Comparison of ENCODE assay signal across 8 mouse cellular contexts in genomic region chr9:83833811-83834747, GRCm38 (mm10). TPM values are rescaled to one million over a fixed set of nuclear protein-coding genes. Genes with fewer than 3 reads are reported as not detected.
DNase-seq lines count a peak whose midpoint lies in the region; ATAC-seq and TF ChIP-seq lines count a peak whose summit lies in the region.

Gene Ttk (plus strand): TSS chr9:83834689.

- no peak for TF ChIP-seq EP300 in liver, embryonic 14.5 days (IDR thresholded peaks at IDR 0.05; ENCODE audit: low read depth)
- peak; percentile 52 for TF ChIP-seq EP300 in stomach, postnatal 0 days (optimal IDR thresholded peaks at IDR 0.05)

- H3K4me3 ChIP-seq in brown adipose tissue, adult 24 weeks (ENCODE audit: insufficient read depth, low read depth, low read length): peak within 1 kb of the TSS; percentile 83
- peak within 1 kb of the TSS; percentile 93 for H3K4me3 ChIP-seq in heart, embryonic 15.5 days
- H3K4me3 ChIP-seq in liver, embryonic 14.5 days (ENCODE audit: insufficient read depth in 1 of 2, low read depth in 2 of 2, low read length in 2 of 2): peak within 1 kb of the TSS; percentile 89 to 97
- peak within 1 kb of the TSS; percentile 78 for H3K4me3 ChIP-seq in neural tube, embryonic 11.5 days (ENCODE audit: low read depth, low read length)
- peak within 1 kb of the TSS; percentile 72 for H3K4me3 ChIP-seq in stomach, postnatal 0 days (ENCODE audit: low read depth, low read length)

- DNase-seq in CD4-positive, CD25-positive, alpha-beta regulatory T cell, adult 2 months (ENCODE audit: low read depth, low spot score): peak; percentile 94
- peak; percentile 71 for DNase-seq in fibroblast of lung, adult 2 months (ENCODE audit: low read depth)
- DNase-seq in kidney, postnatal 25 days: peak; percentile 91 to 95
- DNase-seq in liver, embryonic 14.5 days (ENCODE audit: low read depth in 3 of 3, low spot score in 3 of 3): peak; percentile 81 to 83 (median 82)
- DNase-seq in neural tube, embryonic 11.5 days (ENCODE audit: low spot score): peak; percentile 94
- DNase-seq in stomach, postnatal 0 days (ENCODE audit: low spot score): peak; percentile 92

- H3K9ac ChIP-seq in heart, embryonic 15.5 days: peak within 1 kb of the TSS; percentile 83
- H3K9ac ChIP-seq in liver, embryonic 14.5 days (replicated peaks): peak within 1 kb of the TSS; percentile 89
- H3K9ac ChIP-seq in neural tube, embryonic 11.5 days (ENCODE audit: low read length): peak within 1 kb of the TSS; percentile 64
- peak within 1 kb of the TSS; percentile 71 for H3K9ac ChIP-seq in stomach, postnatal 0 days (ENCODE audit: low read length)

- H3K4me2 ChIP-seq in heart, embryonic 15.5 days: peak within 1 kb of the TSS; percentile 91
- peak within 1 kb of the TSS; percentile 81 for H3K4me2 ChIP-seq in liver, embryonic 14.5 days (ENCODE audit: low read depth)
- H3K4me2 ChIP-seq in neural tube, embryonic 11.5 days (ENCODE audit: low read depth): peak within 1 kb of the TSS; percentile 80
- H3K4me2 ChIP-seq in stomach, postnatal 0 days (replicated peaks; ENCODE audit: low read depth): peak within 1 kb of the TSS; percentile 93

- H3K4me1 ChIP-seq in brown adipose tissue, adult 24 weeks (ENCODE audit: control insufficient read depth, insufficient read depth, insufficient read length, low read length): no peaks in the 10 kb centered on the region
- H3K4me1 ChIP-seq in heart, embryonic 15.5 days (replicated peaks): peaks cover 12% of the 10 kb centered on the region
- H3K4me1 ChIP-seq in liver, embryonic 14.5 days (replicated peaks; ENCODE audit: control insufficient read depth in 2 of 2, insufficient read depth in 2 of 2, low read length in 1 of 2): peaks cover 3 to 4% of the 10 kb centered on the region in 2 experiments; a peak in 1 of 4 replicates
- H3K4me1 ChIP-seq in neural tube, embryonic 11.5 days (ENCODE audit: control insufficient read depth, insufficient read depth, low read length): 0 out of 2 replicates have a peak, but pooled peaks cover 5% of the 10 kb centered on the region
- no peaks in the 10 kb centered on the region; the same call in 1 of the 2 replicates for H3K4me1 ChIP-seq in stomach, postnatal 0 days (replicated peaks; ENCODE audit: control insufficient read depth, insufficient read depth)

- no peak for TF ChIP-seq CTCF in liver, embryonic 14.5 days (IDR thresholded peaks at IDR 0.05; ENCODE audit: low read depth)
- TF ChIP-seq CTCF in stomach, postnatal 0 days (IDR thresholded peaks at IDR 0.05; ENCODE audit: low read depth): no peak

- 1% methylated on average over 38 of the region's 38 CpGs for WGBS in heart, embryonic 15.5 days
- WGBS in liver, embryonic 14.5 days (ENCODE audit: insufficient replicate concordance): 1% methylated on average over 38 of the region's 38 CpGs
- under 1% methylated on average over 38 of the region's 38 CpGs for WGBS in neural tube, embryonic 11.5 days
- WGBS in stomach, postnatal 0 days: under 1% methylated on average over 38 of the region's 38 CpGs

- H3K36me3 ChIP-seq in heart, embryonic 15.5 days: no peaks in the 10 kb centered on the region
- H3K36me3 ChIP-seq in liver, embryonic 14.5 days (replicated peaks; ENCODE audit: control insufficient read depth, insufficient read depth, low read depth): no peaks in the 10 kb centered on the region; the same call in 1 of the 2 replicates
- no peaks in the 10 kb centered on the region for H3K36me3 ChIP-seq in neural tube, embryonic 11.5 days (ENCODE audit: control insufficient read depth, insufficient read depth, low read length)
- no peaks in the 10 kb centered on the region for H3K36me3 ChIP-seq in stomach, postnatal 0 days (ENCODE audit: control insufficient read depth, insufficient read depth, low read length)

- H3K27me3 ChIP-seq in heart, embryonic 15.5 days: no peaks in the 10 kb centered on the region
- H3K27me3 ChIP-seq in liver, embryonic 14.5 days (ENCODE audit: control insufficient read depth, insufficient read depth, low read length): no peaks in the 10 kb centered on the region
- no peaks in the 10 kb centered on the region for H3K27me3 ChIP-seq in neural tube, embryonic 11.5 days (ENCODE audit: control insufficient read depth, insufficient read depth, low read length)
- no peaks in the 10 kb centered on the region for H3K27me3 ChIP-seq in stomach, postnatal 0 days (ENCODE audit: control insufficient read depth, insufficient read depth, low read length)

- ATAC-seq in heart, embryonic 15.5 days (replicated peaks; ENCODE audit: insufficient number of reproducible peaks, insufficient read depth, low FRiP score, low read depth): peak; percentile 98
- peak; percentile 99 for ATAC-seq in liver, embryonic 14.5 days (ENCODE audit: insufficient read depth)
- peak; percentile 99 for ATAC-seq in neural tube, embryonic 11.5 days (ENCODE audit: insufficient read depth, low FRiP score, low TSS enrichment)
- ATAC-seq in stomach, postnatal 0 days (ENCODE audit: low FRiP score, low TSS enrichment): peak; percentile 100

- H3K9me3 ChIP-seq in heart, embryonic 15.5 days (replicated peaks): no peaks in the 10 kb centered on the region
- H3K9me3 ChIP-seq in liver, embryonic 14.5 days (ENCODE audit: control insufficient read depth, low read length): no peaks in the 10 kb centered on the region
- no peaks in the 10 kb centered on the region for H3K9me3 ChIP-seq in neural tube, embryonic 11.5 days (ENCODE audit: control insufficient read depth, low read length)
- H3K9me3 ChIP-seq in stomach, postnatal 0 days (ENCODE audit: control insufficient read depth, low read length): no peaks in the 10 kb centered on the region

- peak within 1 kb of the TSS; percentile 70 for H3K27ac ChIP-seq in brown adipose tissue, adult 24 weeks (replicated peaks; ENCODE audit: low read depth, low read length)
- peak within 1 kb of the TSS; percentile 83 for H3K27ac ChIP-seq in heart, embryonic 15.5 days
- peak within 1 kb of the TSS; percentile 34 for H3K27ac ChIP-seq in liver, embryonic 14.5 days
- H3K27ac ChIP-seq in neural tube, embryonic 11.5 days (ENCODE audit: low read depth, low read length): peak within 1 kb of the TSS; percentile 86
- H3K27ac ChIP-seq in stomach, postnatal 0 days (replicated peaks): peak within 1 kb of the TSS; percentile 13

RNA-seq across cellular contexts. Expression of gene Ttk, which starts in this region (rescaled TPM):
- 0.46 TPM in 1 of 2 replicates, not detected in the other for polyA plus RNA-seq in brown adipose tissue, adult 24 weeks (2012; ENCODE audit: insufficient read depth, insufficient read length, missing spikeins)
- 16.1 and 18.1 TPM in 2 replicates for polyA plus RNA-seq in heart, embryonic 15.5 days (2015; fragmentation: Nextera tagmentation; extraction: Ambion mirVana)
- polyA plus RNA-seq in liver, embryonic 14.5 days (2012; rRNA removed): 5.8 and 10.3 TPM in 2 replicates
- polyA plus RNA-seq in liver, embryonic 14.5 days (2014; fragmentation: Nextera tagmentation; extraction: Ambion mirVana): 17.9 and 18.9 TPM in 2 replicates
- polyA plus RNA-seq in neural tube, embryonic 11.5 days (2014; fragmentation: Nextera tagmentation; extraction: Ambion mirVana): 38.7 and 38.9 TPM in 2 replicates
- polyA plus RNA-seq in stomach, postnatal 0 days (2015; fragmentation: Nextera tagmentation; extraction: Ambion mirVana): 4.5 and 5.5 TPM in 2 replicates

Comparison
In these comparisons a context has a peak if more than half of its experiments do, and no peak if none do; other contexts are left out.
1. Peak in every context shown above with its lines: DNase-seq, ATAC-seq, H3K4me3 ChIP-seq and H3K27ac ChIP-seq.
2. H3K27ac ChIP-seq: peak in every context shown above with its lines; median percentile 86 in neural tube, embryonic 11.5 days; 83 in heart, embryonic 15.5 days; 70 in brown adipose tissue, adult 24 weeks; 34 in liver, embryonic 14.5 days; 13 in stomach, postnatal 0 days.